Mouse (Mus musculus): ENCODE results near the gene Dst. TPM values are rescaled to one million over a fixed set of nuclear protein-coding genes. Genes with fewer than 3 reads are reported as not detected.

Dst gene
- total RNA-seq, 2 experiments from 2014 or later, result 0.37 to 0.71 TPM

GRCm38 (mm10) chr1:34093652-34094051 lies 185.6 kb downstream of the Dst start:
- ATAC-seq (ENCODE audit: poor library complexity, severe bottlenecking), result no peak

DNA sequence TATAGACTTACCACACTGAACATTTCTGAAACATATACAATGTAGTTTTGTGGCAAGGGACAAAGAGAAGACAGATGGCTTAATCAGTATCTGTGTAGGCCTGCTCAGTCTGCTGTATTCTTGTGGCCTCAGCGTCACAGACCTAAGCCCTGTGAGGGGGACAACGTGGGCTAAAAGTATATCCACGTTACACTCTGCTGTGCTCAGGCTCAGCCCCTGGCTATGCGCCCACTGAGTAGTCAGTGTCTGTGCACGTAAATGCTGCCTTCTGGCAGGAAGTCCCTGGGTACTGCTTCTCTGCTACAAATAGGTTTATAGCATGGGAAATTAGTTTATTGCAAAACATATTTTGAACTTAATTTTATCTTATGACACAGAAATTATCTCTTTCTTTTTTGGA lies 186.3 kb downstream of the Dst start:
- ATAC-seq (ENCODE audit: poor library complexity, severe bottlenecking), result no peak

DNA sequence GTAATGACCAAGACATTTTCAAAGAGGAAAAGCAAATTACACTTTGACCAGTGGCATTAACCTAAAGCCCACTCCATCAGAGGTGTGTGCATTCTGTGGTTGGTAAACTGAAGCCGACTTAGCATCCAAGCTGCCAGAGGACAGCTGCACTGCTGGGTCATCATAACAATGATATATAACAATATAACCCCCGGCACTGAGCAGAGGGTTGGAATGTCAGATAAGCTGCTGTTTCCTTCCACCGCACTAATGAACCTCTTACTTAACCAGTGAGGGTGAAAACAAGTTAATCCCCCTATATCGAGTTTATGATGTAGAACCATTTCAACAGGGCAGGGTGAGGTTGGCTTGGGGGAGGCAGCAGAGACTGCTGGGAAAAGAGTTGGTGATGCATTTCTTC lies 187.1 kb downstream of the Dst start:
- ATAC-seq (ENCODE audit: poor library complexity, severe bottlenecking), result no peak

GRCm38 (mm10) chr1:34096923-34097322 lies 188.9 kb downstream of the Dst start:
- no peak for ATAC-seq (ENCODE audit: poor library complexity, severe bottlenecking)

DNA sequence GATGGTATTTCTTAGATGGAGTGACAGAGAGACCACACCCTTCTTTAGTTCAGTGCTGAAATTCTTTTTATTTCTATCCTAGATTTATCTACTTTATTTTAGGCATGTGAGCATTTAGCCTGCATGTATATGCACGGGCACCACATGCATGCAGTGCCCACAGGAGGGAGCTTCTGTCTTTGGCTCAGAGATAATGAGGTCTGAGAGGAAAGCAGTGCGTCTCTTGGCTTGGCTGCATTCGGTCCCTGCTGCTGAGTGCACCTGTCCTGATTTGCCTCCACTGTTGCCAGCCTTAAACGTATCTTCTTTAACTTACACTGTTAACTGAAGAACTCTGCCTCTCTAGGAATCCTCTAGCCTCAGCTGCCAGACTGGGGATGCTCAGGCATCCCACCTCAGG lies 189.6 kb downstream of the Dst start:
- no peak for ATAC-seq (ENCODE audit: poor library complexity, severe bottlenecking)

GRCm38 (mm10) chr1:34099439-34099838 lies 191.4 kb downstream of the Dst start:
- no peak for ATAC-seq (ENCODE audit: poor library complexity, severe bottlenecking)

GRCm38 (mm10) chr1:34100385-34100784 lies 192.4 kb downstream of the Dst start:
- ATAC-seq (ENCODE audit: poor library complexity, severe bottlenecking), result no peak

DNA sequence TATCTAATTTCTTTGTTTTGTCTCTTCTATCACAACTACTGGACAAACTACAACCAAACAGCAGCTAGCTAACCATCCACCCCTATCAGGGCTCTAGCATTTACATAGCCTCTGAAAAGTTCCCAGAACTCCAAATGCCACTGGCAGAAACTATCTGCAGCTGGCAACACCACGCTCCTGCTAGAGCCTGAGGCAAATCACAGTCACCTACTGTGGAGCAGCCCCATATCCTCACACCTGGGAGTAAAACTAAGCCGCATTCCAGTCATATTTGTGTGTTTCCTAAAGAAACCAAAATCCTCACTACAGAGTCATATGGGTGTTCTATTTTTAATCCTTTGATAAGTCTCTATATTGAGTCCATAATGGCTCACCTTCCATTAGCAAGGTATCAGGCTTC lies 194.6 kb downstream of the Dst start:
- ATAC-seq (ENCODE audit: poor library complexity, severe bottlenecking), result no peak

- no peak for ATAC-seq (ENCODE audit: poor library complexity, severe bottlenecking)
These were observed 195.2 kb downstream of the Dst start for GRCm38 (mm10) chr1:34103176-34103575.

DNA sequence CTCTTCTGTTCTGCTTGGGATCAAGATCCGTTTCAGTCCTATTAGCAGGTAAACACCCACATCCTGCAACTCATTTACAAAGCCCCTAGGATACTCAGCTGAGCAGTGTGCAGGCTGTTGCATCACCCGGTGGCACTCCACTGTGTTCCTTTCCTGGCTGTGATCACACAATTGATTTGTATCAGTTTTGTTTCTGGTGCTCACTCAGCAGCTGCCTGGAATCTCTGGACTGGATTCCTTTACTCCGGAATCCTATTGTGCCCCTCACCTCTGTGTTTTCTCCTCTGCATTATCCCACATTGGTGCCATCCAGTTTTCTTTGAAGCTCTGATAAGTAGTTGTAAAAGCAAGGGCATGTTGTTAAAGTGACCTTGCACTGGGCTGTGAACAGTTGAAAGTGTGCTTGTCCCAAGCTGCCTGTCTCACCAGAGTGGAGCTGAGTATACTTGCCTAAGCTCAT lies 195.7 kb downstream of the Dst start:
- no peak for ATAC-seq (ENCODE audit: poor library complexity, severe bottlenecking)

- ATAC-seq (ENCODE audit: poor library complexity, severe bottlenecking), result no peak
These were observed 196.8 kb downstream of the Dst start for GRCm38 (mm10) chr1:34104846-34105245.

DNA sequence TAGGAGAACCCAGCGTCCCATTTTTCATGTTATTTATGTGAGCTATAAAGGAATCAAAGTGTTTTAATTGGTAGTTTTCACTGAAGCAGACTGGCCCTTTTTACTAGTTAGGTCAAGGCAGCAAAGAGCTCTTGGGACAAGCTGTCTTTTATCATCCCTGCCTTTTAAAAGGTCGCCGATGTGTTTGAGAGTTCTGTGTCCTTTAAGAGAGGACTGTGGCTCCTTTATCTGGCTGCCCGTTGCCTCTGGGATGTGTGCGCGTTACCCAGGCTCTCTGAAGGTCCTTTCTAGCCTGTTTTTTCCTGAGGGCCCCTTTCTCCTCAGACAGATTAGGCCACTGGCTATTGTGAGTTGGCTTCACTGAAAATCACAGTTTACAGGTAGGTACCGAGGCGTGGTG lies 198.6 kb downstream of the Dst start:
- no peak for ATAC-seq (ENCODE audit: poor library complexity, severe bottlenecking)

GRCm38 (mm10) chr1:34107076-34107475 lies 199.1 kb downstream of the Dst start:
- no peak for ATAC-seq (ENCODE audit: poor library complexity, severe bottlenecking)

- ATAC-seq (ENCODE audit: poor library complexity, severe bottlenecking), result no peak
These were observed 201.7 kb downstream of the Dst start for GRCm38 (mm10) chr1:34109599-34110210.

DNA sequence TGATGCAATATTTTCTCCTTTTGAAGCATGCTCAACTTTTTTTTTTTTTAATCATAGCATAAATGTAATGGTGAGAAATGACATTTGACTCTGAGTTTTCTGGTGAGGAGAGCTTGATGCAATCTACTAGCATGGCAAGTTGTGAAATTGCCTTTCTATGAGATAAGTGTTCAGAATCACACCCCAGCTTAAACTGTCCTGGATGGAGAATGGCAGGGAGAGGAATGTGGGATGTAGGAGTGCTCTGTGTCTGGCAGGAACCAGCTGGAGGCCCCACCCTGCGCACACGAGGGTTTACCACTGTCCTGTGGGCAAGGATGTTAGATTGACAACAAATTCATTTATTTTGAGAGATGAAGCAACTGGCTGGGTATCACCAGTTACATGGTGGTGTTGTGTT lies 202.8 kb downstream of the Dst start:
- ATAC-seq (ENCODE audit: poor library complexity, severe bottlenecking), result no peak

DNA sequence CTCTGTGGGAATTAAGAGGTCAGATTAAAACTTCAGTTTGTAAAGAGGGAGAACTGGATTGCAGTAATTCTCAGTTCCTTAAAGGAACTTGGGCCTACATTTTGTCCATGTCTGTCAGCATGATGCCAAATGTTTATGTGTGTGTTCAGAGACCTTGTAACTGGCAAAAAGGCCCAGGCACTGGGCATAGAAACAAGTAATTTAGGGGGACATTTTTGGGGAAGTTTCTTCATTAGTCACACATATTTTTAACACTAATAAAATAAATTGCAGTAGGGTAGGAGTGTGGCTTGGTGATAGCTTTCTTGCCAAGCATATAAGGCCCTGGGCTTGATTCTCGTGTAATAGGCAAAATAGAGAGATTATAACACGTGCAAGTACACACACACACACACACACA lies 203.9 kb downstream of the Dst start:
- ATAC-seq (ENCODE audit: poor library complexity, severe bottlenecking), result no peak

- ATAC-seq (ENCODE audit: poor library complexity, severe bottlenecking), result no peak
These were observed 208.4 kb downstream of the Dst start for GRCm38 (mm10) chr1:34116444-34116843.

DNA sequence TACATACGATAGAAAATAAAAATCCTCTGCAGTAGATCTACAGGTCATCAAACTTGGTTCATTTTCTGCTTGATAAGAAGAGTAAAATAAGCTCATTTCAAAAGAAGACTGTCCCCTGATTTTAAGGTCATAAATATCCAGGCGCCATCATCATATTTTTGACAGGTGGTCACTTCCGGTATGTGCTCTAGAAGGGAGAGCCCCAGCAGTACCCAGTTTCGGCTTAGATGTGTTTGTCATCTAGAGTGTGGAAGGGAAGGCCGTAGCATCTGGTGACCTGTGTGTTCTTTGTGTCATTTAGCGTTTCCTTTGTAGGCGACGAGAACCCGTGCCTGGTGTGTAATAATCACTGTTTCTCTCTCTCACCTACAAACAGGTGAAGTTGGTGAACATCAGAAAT lies 209.0 kb downstream of the Dst start:
- no peak for ATAC-seq (ENCODE audit: poor library complexity, severe bottlenecking)

DNA sequence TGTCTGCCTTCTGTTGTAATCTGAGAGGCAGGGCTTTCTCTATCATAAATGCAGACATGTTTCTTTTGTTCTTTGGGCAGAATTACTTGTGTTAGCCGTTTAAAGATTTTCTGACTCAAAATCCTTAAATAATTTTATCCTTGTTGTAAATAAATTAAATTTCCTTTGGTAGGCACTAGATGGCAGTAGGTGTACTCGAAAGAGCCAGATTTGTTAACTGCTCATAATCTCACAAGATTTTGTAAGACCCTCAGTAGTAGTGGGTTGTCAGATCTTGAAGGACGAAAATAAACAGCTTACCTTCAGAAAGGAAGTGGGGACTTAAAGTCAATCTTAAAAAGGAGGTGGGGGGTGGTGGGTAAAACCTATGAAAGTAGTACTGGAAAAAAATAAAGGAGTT lies 209.7 kb downstream of the Dst start:
- ATAC-seq (ENCODE audit: poor library complexity, severe bottlenecking), result no peak

DNA sequence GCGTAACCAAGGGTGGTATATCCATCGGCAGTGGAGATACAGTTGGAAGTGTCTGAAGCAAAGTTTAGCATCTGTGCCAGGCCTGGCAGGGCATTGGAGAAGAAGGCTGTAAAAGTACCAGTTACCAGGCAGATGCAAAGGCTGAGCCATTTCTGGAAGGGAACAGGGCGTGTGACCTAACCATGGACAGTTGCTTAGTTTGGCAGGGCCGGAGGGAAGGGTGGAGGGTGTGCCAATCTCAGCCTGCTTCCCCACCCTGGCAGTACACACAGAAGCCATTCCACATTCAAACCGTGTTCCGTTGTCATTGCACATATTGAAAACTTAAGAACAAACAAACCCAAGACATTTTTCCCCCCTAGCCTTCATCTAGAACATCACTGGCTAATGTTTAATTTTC lies 212.0 kb downstream of the Dst start:
- ATAC-seq (ENCODE audit: poor library complexity, severe bottlenecking), result no peak

DNA sequence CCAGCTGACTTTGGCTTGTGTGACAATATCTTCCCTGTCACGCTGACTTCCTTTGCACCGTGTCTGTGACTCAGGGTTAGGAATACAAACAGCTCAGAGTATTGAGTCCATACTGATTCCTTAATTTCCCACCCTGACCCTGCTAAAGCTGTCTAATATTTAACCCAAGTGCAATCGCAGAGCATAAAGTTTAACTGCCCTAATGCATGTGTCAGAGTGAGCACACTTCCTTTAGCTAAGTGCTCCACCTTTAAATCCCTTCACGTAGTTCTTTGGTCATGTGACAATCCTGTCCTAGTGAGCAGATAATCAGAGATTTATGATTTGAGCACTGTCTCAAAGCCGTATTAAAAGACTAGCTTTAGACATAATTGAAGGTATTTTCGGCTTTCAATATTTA lies 212.6 kb downstream of the Dst start:
- no peak for ATAC-seq (ENCODE audit: poor library complexity, severe bottlenecking)

- no peak for ATAC-seq (ENCODE audit: poor library complexity, severe bottlenecking)
These were observed 213.4 kb downstream of the Dst start for GRCm38 (mm10) chr1:34121157-34122015.

All from megakaryocyte, adult 5-6 weeks (primary cell).